Mouse (Mus musculus): Measurements from ENCODE around the gene Ddx31. TPM values are rescaled to one million over a fixed set of nuclear protein-coding genes. Genes with fewer than 3 reads are reported as not detected.

Gene Ddx31
- total and polyA plus RNA-seq, 3 experiments = 20.9 to 26.0 TPM; not detected in 1

GRCm38 (mm10) chr2:28902291-28902690, 62.1 kb downstream of the Ddx31 start:
- Histone ChIP-seq H3K27me3 (ENCODE audit: control insufficient read depth in 1 of 2, insufficient read depth in 2 of 2, low read length in 2 of 2) (no peaks in the 10 kb centered on the region), H3K79me2 (ENCODE audit: control insufficient read depth, insufficient read depth, low read length, poor library complexity) (no peaks in the 10 kb centered on the region), H3K4me3 (ENCODE audit: control insufficient read depth in 1 of 2, insufficient read depth in 1 of 2, low read depth in 2 of 2, low read length in 2 of 2) (no peak overlapping the region), H3K9me3 (replicated peaks; ENCODE audit: insufficient read depth, low read length) (no peaks in the 10 kb centered on the region), H3K9ac (ENCODE audit: control insufficient read depth, low read depth, low read length, poor library complexity, severe bottlenecking) (no peak overlapping the region), H3K4me1 (ENCODE audit: control insufficient read depth in 1 of 2, insufficient read depth in 2 of 2, low read length in 2 of 2) (no peaks in the 10 kb centered on the region), H3K27ac (ENCODE audit: control insufficient read depth, low read depth, low read length) (no peak overlapping the region), H3K36me3 (ENCODE audit: control insufficient read depth in 1 of 2, insufficient read depth in 2 of 2, low read length in 2 of 2) (peaks cover 0 to 14% of the 10 kb centered on the region in 2 experiments; a peak in 2 of 4 replicates)
- TF ChIP-seq MAFK (IDR thresholded peaks at IDR 0.05; ENCODE audit: borderline replicate concordance, low read depth, low read length) (no peak), RAD21 (IDR thresholded peaks at IDR 0.05; ENCODE audit: low read depth, low read length) (no peak), CHD1 (IDR thresholded peaks at IDR 0.05; ENCODE audit: low read depth, low read length) (no peak), USF1 (IDR thresholded peaks at IDR 0.05; ENCODE audit: low read depth, low read length) (no peak), MAZ (IDR thresholded peaks at IDR 0.05; ENCODE audit: low read depth, low read length) (no peak), JUND (IDR thresholded peaks at IDR 0.05; ENCODE audit: low read depth, low read length) (no peak), TAL1 (IDR thresholded peaks at IDR 0.05; ENCODE audit: low read length) (no peak), POLR2A (IDR thresholded peaks at IDR 0.05; ENCODE audit: control insufficient read depth in 1 of 2, insufficient read depth in 1 of 2, low read depth in 1 of 2, low read length in 2 of 2, poor library complexity in 1 of 2) (no peak), GATA1 (IDR thresholded peaks at IDR 0.05; ENCODE audit: low read depth, low read length) (no peak), CTCF (IDR thresholded peaks at IDR 0.05 in 2 of 3, conservative IDR thresholded peaks at IDR 0.05 in 1 of 3; ENCODE audit: control insufficient read depth in 1 of 3, insufficient read depth in 1 of 3, low read depth in 2 of 3, low read length in 3 of 3, poor library complexity in 1 of 3, severe bottlenecking in 1 of 3) (no peak), POLR2AphosphoS2 (IDR thresholded peaks at IDR 0.05; ENCODE audit: low read length) (no peak), KAT2A (conservative IDR thresholded peaks at IDR 0.05; ENCODE audit: low read depth, low read length) (no peak), MYC (IDR thresholded peaks at IDR 0.05; ENCODE audit: low read depth, low read length) (no peak), TBP (IDR thresholded peaks at IDR 0.05; ENCODE audit: low read depth, low read length) (no peak), E2F4 (IDR thresholded peaks at IDR 0.05; ENCODE audit: borderline replicate concordance, low read depth, low read length) (no peak)
- DNase-seq (ENCODE audit: low read depth, low spot score) = no peak

- peaks cover 0 to 11% of the 10 kb centered on the region in 2 experiments; a peak in 2 of 4 replicates for H3K36me3 ChIP-seq (ENCODE audit: control insufficient read depth in 1 of 2, insufficient read depth in 2 of 2, low read length in 2 of 2)
- H3K27ac ChIP-seq (ENCODE audit: control insufficient read depth, low read depth, low read length) = no peak overlapping the region
Measured at GRCm38 (mm10) chr2:28903871-28904270, 63.7 kb downstream of the Ddx31 start.

More at GRCm38 (mm10) chr2:28903871-28904270, 63.7 kb downstream of the Ddx31 start:
- no peak for TF ChIP-seq KAT2A (conservative IDR thresholded peaks at IDR 0.05; ENCODE audit: low read depth, low read length)
- no peak for TF ChIP-seq UBTF (IDR thresholded peaks at IDR 0.05; ENCODE audit: borderline replicate concordance, insufficient read depth, low read depth, low read length)
- no peak for TF ChIP-seq POLR2AphosphoS2 (IDR thresholded peaks at IDR 0.05; ENCODE audit: low read length)
- TF ChIP-seq MAX (IDR thresholded peaks at IDR 0.05; ENCODE audit: low read length) = no peak
- no peak for TF ChIP-seq TBP (IDR thresholded peaks at IDR 0.05; ENCODE audit: low read depth, low read length)
- no peak for TF ChIP-seq MYB (IDR thresholded peaks at IDR 0.05; ENCODE audit: low read depth, low read length)
- no peak for TF ChIP-seq SIN3A (IDR thresholded peaks at IDR 0.05; ENCODE audit: low read length)
- no peak for TF ChIP-seq CTCF (IDR thresholded peaks at IDR 0.05 in 2 of 3, conservative IDR thresholded peaks at IDR 0.05 in 1 of 3; ENCODE audit: control insufficient read depth in 1 of 3, insufficient read depth in 1 of 3, low read depth in 2 of 3, low read length in 3 of 3, poor library complexity in 1 of 3, severe bottlenecking in 1 of 3)
- TF ChIP-seq RCOR1 (IDR thresholded peaks at IDR 0.05; ENCODE audit: low read depth, low read length) = no peak
- TF ChIP-seq HCFC1 (IDR thresholded peaks at IDR 0.05; ENCODE audit: low read depth, low read length) = no peak
- TF ChIP-seq BHLHE40 (IDR thresholded peaks at IDR 0.05; ENCODE audit: borderline replicate concordance, low read depth, low read length) = no peak
- no peak for TF ChIP-seq TCF12 (IDR thresholded peaks at IDR 0.05; ENCODE audit: low read depth, low read length)
- no peak for TF ChIP-seq ETS1 (IDR thresholded peaks at IDR 0.05; ENCODE audit: low read depth, low read length)
- no peak for TF ChIP-seq MAFK (IDR thresholded peaks at IDR 0.05; ENCODE audit: borderline replicate concordance, low read depth, low read length)
- no peak for TF ChIP-seq MEF2A (IDR thresholded peaks at IDR 0.05; ENCODE audit: extremely low read depth, insufficient replicate concordance, low read depth, low read length, poor library complexity, severe bottlenecking)
- TF ChIP-seq USF1 (IDR thresholded peaks at IDR 0.05; ENCODE audit: low read depth, low read length) = no peak
- no peak for TF ChIP-seq ELF1 (IDR thresholded peaks at IDR 0.05; ENCODE audit: low read depth, low read length)
- no peaks in the 10 kb centered on the region for H3K27me3 ChIP-seq (ENCODE audit: control insufficient read depth in 1 of 2, insufficient read depth in 2 of 2, low read length in 2 of 2)
- H3K9ac ChIP-seq (ENCODE audit: control insufficient read depth, low read depth, low read length, poor library complexity, severe bottlenecking) = no peak overlapping the region
- H3K9me3 ChIP-seq (replicated peaks; ENCODE audit: insufficient read depth, low read length) = no peaks in the 10 kb centered on the region
- H3K4me1 ChIP-seq (ENCODE audit: control insufficient read depth in 1 of 2, insufficient read depth in 2 of 2, low read length in 2 of 2) = no peaks in the 10 kb centered on the region
- no peak for DNase-seq (ENCODE audit: low read depth, low spot score)
- no peaks in the 10 kb centered on the region for H3K79me2 ChIP-seq (ENCODE audit: control insufficient read depth, insufficient read depth, low read length, poor library complexity)
- H3K4me3 ChIP-seq (ENCODE audit: control insufficient read depth in 1 of 2, insufficient read depth in 1 of 2, low read depth in 2 of 2, low read length in 2 of 2) = no peak overlapping the region

Data from MEL (cell line).